Mouse (Mus musculus) testis, adult 10 weeks (tissue): ENCODE measurements around the gene Ttc4. TPM values are rescaled to one million over a fixed set of nuclear protein-coding genes. Genes with fewer than 3 reads are reported as not detected.

Source experiments
- polyA plus RNA-seq: library from polyadenylated mRNA; stranded (reverse); fragments of 350-450 nt; fragmentation: Illumina TruSeq; extraction: RNeasy Lipid Tissue Mini Kit (QIAGEN cat#74804); gene quantifications from one replicate; pipeline ENCODE4 v1.2.3, GENCODE M21; 2014; ENCODE audit warnings: low read depth, low replicate concordance

The Ttc4 gene
- 142 TPM for polyA plus RNA-seq

DNA sequence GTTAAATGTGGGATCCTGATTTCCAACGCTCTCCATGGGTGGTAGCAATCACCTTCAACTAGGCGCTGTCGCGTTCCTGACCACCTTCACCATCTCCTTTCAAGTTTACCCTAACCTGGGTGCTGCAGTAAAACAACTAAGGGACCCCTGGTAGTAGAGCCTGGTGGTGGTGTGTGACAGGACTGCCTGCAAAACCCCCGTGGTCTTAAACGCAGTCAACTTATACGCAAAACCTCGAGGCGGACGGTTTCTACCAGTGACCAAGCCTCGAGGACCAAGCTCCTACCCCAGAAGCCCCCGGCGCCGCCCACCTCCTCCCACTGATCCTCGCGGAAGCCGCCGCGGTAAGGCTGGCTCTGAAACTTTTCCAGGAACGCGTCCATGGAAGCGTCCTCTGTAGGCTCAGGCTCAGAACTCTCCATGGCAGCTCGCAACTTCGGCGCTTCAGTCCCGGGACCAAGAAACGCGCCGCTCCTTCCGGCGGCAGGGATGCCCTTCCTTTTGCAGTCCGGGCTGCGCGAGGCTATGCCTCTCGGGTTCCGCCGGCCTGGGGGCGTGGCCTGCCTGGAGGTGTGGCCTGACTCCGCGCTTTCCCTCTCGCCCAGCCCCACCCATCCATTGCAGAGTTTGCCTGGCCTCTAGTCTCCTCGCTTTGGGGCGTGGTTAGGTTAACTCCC lies at the start of gene Ttc4:
Gene Ttc4, minus strand, starts transcription at position 503 of the 677 bp plus-strand sequence.

DNA sequence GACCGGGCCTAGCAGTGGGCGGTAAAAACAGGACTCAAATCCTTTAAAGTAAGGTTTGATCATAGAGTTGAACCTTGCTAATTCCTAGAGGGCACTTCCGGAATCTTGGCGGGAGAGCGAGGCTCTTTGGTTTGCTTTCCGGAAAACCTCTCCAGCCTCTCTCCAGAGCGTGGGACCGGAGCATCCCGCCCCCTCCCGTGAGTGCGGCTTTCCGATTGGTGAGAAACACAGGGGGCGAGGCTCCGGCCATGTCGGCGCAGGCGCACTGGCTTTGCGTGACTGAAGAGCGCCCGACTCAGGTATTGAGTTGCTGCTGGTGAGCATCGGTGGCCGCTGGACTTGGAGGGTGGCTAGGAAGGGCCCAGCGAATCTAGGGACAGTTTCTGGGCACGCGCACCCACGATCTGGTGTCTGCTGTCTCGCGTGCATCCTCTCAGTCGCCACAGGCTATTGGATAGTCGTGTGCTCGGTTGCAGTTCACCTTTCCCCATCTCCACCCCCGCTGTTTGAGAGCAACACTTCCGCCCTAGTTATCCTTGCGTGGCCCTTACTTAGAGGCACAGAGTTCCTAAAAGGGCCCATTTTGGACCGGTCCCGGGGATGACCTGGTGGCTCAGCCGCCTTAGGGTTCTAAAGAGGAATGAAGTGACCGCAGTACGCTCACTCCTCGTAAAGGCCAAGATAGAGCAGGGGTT lies 27.8 kb downstream of the Ttc4 start, which contains the start of gene Pars2:
Gene Pars2, plus strand, starts transcription at position 237 of the 695 bp plus-strand sequence.

GRCm38 (mm10) chr4:106622030-106622493 lies 56.7 kb downstream of the Ttc4 start, which contains the start of gene Ttc22:
Ttc22 (plus strand) TSS chr4:106622432.

DNA sequence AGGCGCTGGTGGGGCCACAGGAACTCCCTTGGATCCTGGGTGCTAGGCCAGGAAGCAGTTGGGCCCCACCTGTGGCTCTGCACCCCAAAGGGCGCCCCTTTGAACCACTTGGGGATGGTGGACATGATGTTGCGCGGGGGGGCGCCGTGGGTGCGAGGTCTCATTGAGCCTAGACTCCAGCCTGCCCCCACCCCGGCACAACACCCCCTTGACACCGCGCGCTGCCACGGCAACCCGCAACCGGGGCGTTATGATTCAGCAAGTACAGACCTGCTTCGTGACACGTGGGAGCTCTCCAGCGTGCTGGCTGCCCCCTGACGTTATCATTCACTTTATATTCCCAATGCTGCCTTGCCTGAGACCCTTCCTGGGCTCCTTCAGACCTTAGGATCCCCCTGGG lies 61.7 kb downstream of the Ttc4 start, which contains the start of gene Lexm:
Gene Lexm, minus strand, starts transcription at position 186 of the 400 bp plus-strand sequence.

Other genes with a start within 250 kb of the Ttc4 start
- not detected for gene Pcsk9, start 214.6 kb downstream of the Ttc4 start, polyA plus RNA-seq
- not detected for gene Bsnd, start 186.7 kb downstream of the Ttc4 start, polyA plus RNA-seq
- gene Dhcr24, start 117.9 kb downstream of the Ttc4 start, polyA plus RNA-seq = 2.3 TPM
- 33.7 TPM for gene Lexm, start 61.7 kb downstream of the Ttc4 start, polyA plus RNA-seq
- not detected for gene Ttc22, start 56.5 kb downstream of the Ttc4 start, polyA plus RNA-seq
- gene Pars2, start 27.9 kb downstream of the Ttc4 start, polyA plus RNA-seq = 0.60 TPM
- 34.2 TPM for gene Mroh7, start 52.0 kb upstream of the Ttc4 start, polyA plus RNA-seq
- not detected for gene Fam151a, start 54.9 kb upstream of the Ttc4 start, polyA plus RNA-seq
- gene Acot11, start 126.1 kb upstream of the Ttc4 start, polyA plus RNA-seq = 0.17 TPM
- gene Ssbp3, start 231.8 kb upstream of the Ttc4 start, polyA plus RNA-seq = 14.4 TPM